Mouse (Mus musculus) ovary, adult 18-20 months (tissue): ENCODE measurements around the gene Paxip1.

Source experiments
- DNase-seq: peaks from one replicate; pipeline ENCODE4 v3.0.0; 2022; ENCODE audit warnings: low spot score, mixed read lengths

The Paxip1 gene

GRCm38 (mm10) chr5:27730666-27731065 lies 60.8 kb downstream of the Paxip1 start:
- DNase-seq: peak; percentile 66

GRCm38 (mm10) chr5:27724460-27724859 lies 67.0 kb downstream of the Paxip1 start:
- no peak for DNase-seq

GRCm38 (mm10) chr5:27719311-27719710 lies 72.2 kb downstream of the Paxip1 start:
- DNase-seq: no peak

GRCm38 (mm10) chr5:27717301-27717700 lies 74.2 kb downstream of the Paxip1 start:
- no peak for DNase-seq

- DNase-seq: no peak
Measured at GRCm38 (mm10) chr5:27716026-27716425, 75.5 kb downstream of the Paxip1 start.

GRCm38 (mm10) chr5:27714356-27714755 lies 77.1 kb downstream of the Paxip1 start:
- no peak for DNase-seq

GRCm38 (mm10) chr5:27711461-27712192 lies 79.9 kb downstream of the Paxip1 start:
- no peak for DNase-seq

GRCm38 (mm10) chr5:27708209-27708608 lies 83.3 kb downstream of the Paxip1 start:
- no peak for DNase-seq

- no peak for DNase-seq
Measured at GRCm38 (mm10) chr5:27707283-27707682, 84.2 kb downstream of the Paxip1 start.

- DNase-seq: no peak
Measured at GRCm38 (mm10) chr5:27706551-27706950, 84.9 kb downstream of the Paxip1 start.

GRCm38 (mm10) chr5:27705020-27705419 lies 86.5 kb downstream of the Paxip1 start:
- no peak for DNase-seq

GRCm38 (mm10) chr5:27702482-27702881 lies 89.0 kb downstream of the Paxip1 start:
- no peak for DNase-seq
